Mouse (Mus musculus) heart, postnatal 0 days (tissue): Measurements from ENCODE around the gene Gadd45gip1.

ENCODE experiments used
- CTCF ChIP-seq: IDR thresholded peaks from 2 replicates; pipeline ENCODE4 v1.5.1; 2016; ENCODE audit warnings: antibody characterized with exemption, control low read depth, low read depth
- EP300 ChIP-seq: IDR thresholded peaks from 2 replicates; pipeline ENCODE4 v1.6.1; 2016; ENCODE audit warnings: antibody characterized with exemption, low read depth

DNA sequence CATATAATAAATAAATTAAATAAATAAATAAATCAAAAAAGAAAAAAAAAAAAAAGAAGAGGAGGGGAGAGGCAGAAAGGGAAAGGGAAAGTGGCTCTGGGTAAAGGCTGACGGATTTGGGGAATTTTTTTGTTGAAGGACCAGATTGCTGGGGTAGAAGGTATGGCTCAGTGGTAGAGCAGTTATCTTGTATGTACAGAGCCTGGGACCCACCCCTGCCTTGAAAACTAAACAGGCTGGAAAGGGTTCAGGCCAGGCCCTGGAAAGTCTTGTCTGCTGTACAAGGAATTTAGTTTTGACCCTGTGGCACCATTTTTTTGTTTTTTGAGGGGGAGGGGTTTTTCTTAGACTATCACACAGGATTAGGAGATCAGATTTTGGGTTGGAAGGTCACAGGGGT is 47.6 kb downstream of the Gadd45gip1 start:
- no peak for TF ChIP-seq CTCF
- TF ChIP-seq EP300: no peak
